ENCODE assay signal across 8 mouse cellular contexts in genomic region chr2:103456646-103457045, GRCm38 (mm10). TPM values are rescaled to one million over a fixed set of nuclear protein-coding genes. Genes with fewer than 3 reads are reported as not detected.
DNase-seq lines count a peak whose midpoint lies in the region; ATAC-seq lines count a peak whose summit lies in the region.

No protein-coding gene starts in this region.

- 0 out of 2 replicates have a peak, but pooled peaks have one; percentile 63 for ATAC-seq in limb, embryonic 12.5 days (ENCODE audit: insufficient number of reproducible peaks, insufficient read depth, low FRiP score, low TSS enrichment, low read depth)

- H3K27me3 ChIP-seq in limb, embryonic 12.5 days, result no peaks in the 10 kb centered on the region

- H3K4me1 ChIP-seq in limb, embryonic 12.5 days (replicated peaks), result peaks cover 6% of the 10 kb centered on the region

- WGBS in limb, embryonic 12.5 days, result 18% methylated on average over 10 of the region's 10 CpGs

- H3K9ac ChIP-seq in limb, embryonic 12.5 days (replicated peaks), result no peak overlapping the region

- H3K27ac ChIP-seq in limb, embryonic 12.5 days, result no peak overlapping the region

- no peak overlapping the region for H3K4me3 ChIP-seq in limb, embryonic 12.5 days (replicated peaks)

- peak; percentile 19 for DNase-seq in 3134 (ENCODE audit: extremely low read depth, insufficient read length, low spot score)
- DNase-seq in adrenal gland, adult 2 months, result peak; percentile 65
- DNase-seq in embryo, embryonic 10.5 days (ENCODE audit: low spot score), result peak; percentile 91
- peak; percentile 54 to 66 for DNase-seq in gastrocnemius, postnatal 4 days (ENCODE audit: low spot score in 2 of 2)
- peak; percentile 87 for DNase-seq in kidney, adult 9 months
- DNase-seq in naive thymus-derived CD4-positive, alpha-beta T cell, adult 2 months (ENCODE audit: low read depth), result peak; percentile 89
- DNase-seq in spleen, postnatal 36 days (ENCODE audit: low spot score in 2 of 2), result peak; percentile 67 to 74

- peaks cover 79% of the 10 kb centered on the region for H3K36me3 ChIP-seq in limb, embryonic 12.5 days

- H3K9me3 ChIP-seq in limb, embryonic 12.5 days, result no peaks in the 10 kb centered on the region

- no peak overlapping the region for H3K4me2 ChIP-seq in limb, embryonic 12.5 days

RNA-seq across cellular contexts. Expression of gene Cat, which starts 28.3 kb away (rescaled TPM):
- total RNA-seq in adrenal gland, adult 2 months (2021), result 100 to 1,000 TPM; 481 to 548 TPM
- polyA plus RNA-seq in adrenal gland, adult 2 months (2012; rRNA removed), result 144 and 174 TPM in 2 replicates
- total RNA-seq in gastrocnemius, postnatal 4 days (2021), result 100 to 1,000 TPM; 102 to 103 TPM
- 68.5 and 86.8 TPM in 2 replicates for polyA plus RNA-seq in limb, embryonic 12.5 days (2016; fragmentation: Nextera tagmentation; extraction: Ambion mirVana)

RNA-seq across cellular contexts. Expression of gene Elf5, which starts 45.2 kb away (rescaled TPM):
- not detected for total RNA-seq in adrenal gland, adult 2 months (2021)
- not detected in 2 replicates for polyA plus RNA-seq in adrenal gland, adult 2 months (2012; rRNA removed)
- total RNA-seq in gastrocnemius, postnatal 4 days (2021), result not detected
- polyA plus RNA-seq in limb, embryonic 12.5 days (2016; fragmentation: Nextera tagmentation; extraction: Ambion mirVana), result not detected in 2 replicates

Comparison
In these comparisons a context has a peak if more than half of its experiments do, and no peak if none do; other contexts are left out.
1. DNase-seq: peak in every context shown above with its lines; median percentile 91 in embryo, embryonic 10.5 days; 89 in naive thymus-derived CD4-positive, alpha-beta T cell, adult 2 months; 87 in kidney, adult 9 months; 70 in spleen, postnatal 36 days; 65 in adrenal gland, adult 2 months; 60 in gastrocnemius, postnatal 4 days; 19 in 3134.
2. RNA of gene Cat, which starts 28.3 kb away (total RNA-seq): 481 to 548 TPM in adrenal gland, adult 2 months; 102 to 103 TPM in gastrocnemius, postnatal 4 days; every median in the first group is over 4 times any median in the second.